Mouse (Mus musculus) yolk sac, embryonic 10.5 days (tissue): Measurements from ENCODE around the gene Sh2d7.

Experiments
- DNase-seq: peaks from one replicate; pipeline ENCODE4 v3.0.0-alpha.2; 2017; ENCODE audit warnings: low spot score

Sh2d7 gene

GRCm38 (mm10) chr9:54538684-54539083 lies at the start of gene Sh2d7:
TSS of gene Sh2d7 (plus strand) at chr9:54538984.
- DNase-seq: no peak

GRCm38 (mm10) chr9:54489599-54489998 lies 49.2 kb upstream of the Sh2d7 start:
- DNase-seq: no peak

GRCm38 (mm10) chr9:54490431-54490830 lies 48.4 kb upstream of the Sh2d7 start:
- DNase-seq: no peak

- DNase-seq: no peak
Observed at GRCm38 (mm10) chr9:54499291-54499690, 39.5 kb upstream of the Sh2d7 start.

GRCm38 (mm10) chr9:54499791-54500190 lies 39.0 kb upstream of the Sh2d7 start:
- DNase-seq: no peak

- peak; percentile 58 for DNase-seq
Observed at GRCm38 (mm10) chr9:54500832-54501452, 37.8 kb upstream of the Sh2d7 start.

GRCm38 (mm10) chr9:54501453-54502110 lies 37.2 kb upstream of the Sh2d7 start, which contains the start of gene Dmxl2:
TSS of gene Dmxl2 (minus strand) at chr9:54501626.
- DNase-seq: peak; percentile 87

GRCm38 (mm10) chr9:54502111-54502495 lies 36.7 kb upstream of the Sh2d7 start:
- DNase-seq: no peak

- DNase-seq: peak; percentile 7
Observed at GRCm38 (mm10) chr9:54502873-54503272, 35.9 kb upstream of the Sh2d7 start.

- no peak for DNase-seq
Observed at GRCm38 (mm10) chr9:54515991-54516390, 22.8 kb upstream of the Sh2d7 start.

- no peak for DNase-seq
Observed at GRCm38 (mm10) chr9:54518921-54519320, 19.9 kb upstream of the Sh2d7 start.

- DNase-seq: peak; percentile 19
Observed at GRCm38 (mm10) chr9:54520286-54520685, 18.5 kb upstream of the Sh2d7 start.

- DNase-seq: no peak
Observed at GRCm38 (mm10) chr9:54527694-54528093, 11.1 kb upstream of the Sh2d7 start.

- DNase-seq: no peak
Observed at GRCm38 (mm10) chr9:54529950-54530349, 8.8 kb upstream of the Sh2d7 start.

GRCm38 (mm10) chr9:54530836-54531235 lies 7.9 kb upstream of the Sh2d7 start:
- no peak for DNase-seq

GRCm38 (mm10) chr9:54531421-54531820 lies 7.4 kb upstream of the Sh2d7 start:
- DNase-seq: no peak

- no peak for DNase-seq
Observed at GRCm38 (mm10) chr9:54532926-54533325, 5.9 kb upstream of the Sh2d7 start.

- no peak for DNase-seq
Observed at GRCm38 (mm10) chr9:54533975-54534374, 4.8 kb upstream of the Sh2d7 start.

- DNase-seq: no peak
Observed at GRCm38 (mm10) chr9:54536236-54536635, 2.5 kb upstream of the Sh2d7 start.

- no peak for DNase-seq
Observed at GRCm38 (mm10) chr9:54537030-54537429, 1.8 kb upstream of the Sh2d7 start.

GRCm38 (mm10) chr9:54537480-54537879 lies 1.3 kb upstream of the Sh2d7 start:
- no peak for DNase-seq

GRCm38 (mm10) chr9:54538244-54538643 lies 540 bp upstream of the Sh2d7 start:
- no peak for DNase-seq

GRCm38 (mm10) chr9:54540801-54541200 lies 2.0 kb downstream of the Sh2d7 start:
- no peak for DNase-seq
